Mouse (Mus musculus): ENCODE data around the gene Ascc2. TPM values are rescaled to one million over a fixed set of nuclear protein-coding genes. Genes with fewer than 3 reads are reported as not detected.
A peak's percentile ranks its signal among the peaks of the same experiment; 100 is the strongest.

Gene Ascc2
- polyA plus RNA-seq, 1 experiment from 2014 or later, result 17.1 TPM

- ATAC-seq, result 0 out of 2 replicates have a peak, but pooled peaks have one; percentile 44
- H3K27ac ChIP-seq (ENCODE audit: low read depth, low read length), result no peak overlapping the region
- 56% methylated on average over 5 of the region's 5 CpGs for WGBS
- H3K27me3 ChIP-seq (replicated peaks; ENCODE audit: control insufficient read depth, insufficient read depth, low read length), result no peaks in the 10 kb centered on the region
- H3K4me1 ChIP-seq (ENCODE audit: control insufficient read depth, insufficient read depth, low read length), result no peaks in the 10 kb centered on the region
- no peak for DNase-seq (ENCODE audit: low spot score)
- no peak overlapping the region for H3K4me3 ChIP-seq (ENCODE audit: low read depth, low read length)
- H3K9ac ChIP-seq (ENCODE audit: low read length), result no peak overlapping the region
- H3K36me3 ChIP-seq (ENCODE audit: control insufficient read depth, insufficient read depth, low read length), result no peaks in the 10 kb centered on the region
- no peak overlapping the region for H3K4me2 ChIP-seq (ENCODE audit: low read length)
- H3K9me3 ChIP-seq (replicated peaks; ENCODE audit: control insufficient read depth, low read length), result no peaks in the 10 kb centered on the region
Measured at GRCm38 (mm10) chr11:4622997-4623396, 14.6 kb upstream of the Ascc2 start.

- Histone ChIP-seq H3K4me2 (ENCODE audit: low read length) (no peak overlapping the region), H3K4me1 (ENCODE audit: control insufficient read depth, insufficient read depth, low read length) (no peaks in the 10 kb centered on the region), H3K27ac (ENCODE audit: low read depth, low read length) (no peak overlapping the region), H3K9me3 (replicated peaks; ENCODE audit: control insufficient read depth, low read length) (no peaks in the 10 kb centered on the region), H3K27me3 (replicated peaks; ENCODE audit: control insufficient read depth, insufficient read depth, low read length) (no peaks in the 10 kb centered on the region), H3K9ac (ENCODE audit: low read length) (no peak overlapping the region), H3K4me3 (ENCODE audit: low read depth, low read length) (no peak overlapping the region), H3K36me3 (ENCODE audit: control insufficient read depth, insufficient read depth, low read length) (no peaks in the 10 kb centered on the region)
- 72% methylated on average over 7 of the region's 7 CpGs for WGBS
- ATAC-seq (no peak), DNase-seq (ENCODE audit: low spot score) (no peak)
Measured at GRCm38 (mm10) chr11:4625931-4626330, 11.6 kb upstream of the Ascc2 start.

- H3K27ac ChIP-seq (ENCODE audit: low read depth, low read length), result no peak overlapping the region
- no peaks in the 10 kb centered on the region for H3K4me1 ChIP-seq (ENCODE audit: control insufficient read depth, insufficient read depth, low read length)
- DNase-seq (ENCODE audit: low spot score) (no peak), ATAC-seq (no peak)
- H3K4me2 ChIP-seq (ENCODE audit: low read length), result no peak overlapping the region
- 52% methylated on average over 7 of the region's 7 CpGs for WGBS
- no peaks in the 10 kb centered on the region for H3K9me3 ChIP-seq (replicated peaks; ENCODE audit: control insufficient read depth, low read length)
- H3K36me3 ChIP-seq (ENCODE audit: control insufficient read depth, insufficient read depth, low read length), result no peaks in the 10 kb centered on the region
- H3K9ac ChIP-seq (ENCODE audit: low read length), result no peak overlapping the region
- no peak overlapping the region for H3K4me3 ChIP-seq (ENCODE audit: low read depth, low read length)
- H3K27me3 ChIP-seq (replicated peaks; ENCODE audit: control insufficient read depth, insufficient read depth, low read length), result no peaks in the 10 kb centered on the region
Measured at GRCm38 (mm10) chr11:4627636-4628035, 9.9 kb upstream of the Ascc2 start.

- 44% methylated on average over 8 of the region's 8 CpGs for WGBS
- H3K36me3 ChIP-seq (ENCODE audit: control insufficient read depth, insufficient read depth, low read length), result no peaks in the 10 kb centered on the region
- no peak overlapping the region for H3K4me3 ChIP-seq (ENCODE audit: low read depth, low read length)
- no peak overlapping the region for H3K9ac ChIP-seq (ENCODE audit: low read length)
- H3K9me3 ChIP-seq (replicated peaks; ENCODE audit: control insufficient read depth, low read length), result no peaks in the 10 kb centered on the region
- H3K27me3 ChIP-seq (replicated peaks; ENCODE audit: control insufficient read depth, insufficient read depth, low read length), result no peaks in the 10 kb centered on the region
- no peak for DNase-seq (ENCODE audit: low spot score)
- ATAC-seq, result no peak
- H3K4me1 ChIP-seq (ENCODE audit: control insufficient read depth, insufficient read depth, low read length), result no peaks in the 10 kb centered on the region
- H3K4me2 ChIP-seq (ENCODE audit: low read length), result no peak overlapping the region
- H3K27ac ChIP-seq (ENCODE audit: low read depth, low read length), result no peak overlapping the region
Measured at GRCm38 (mm10) chr11:4629861-4630280, 7.7 kb upstream of the Ascc2 start.

GRCm38 (mm10) chr11:4633420-4633819 lies 4.1 kb upstream of the Ascc2 start:
- H3K4me1 ChIP-seq (ENCODE audit: control insufficient read depth, insufficient read depth, low read length), result peaks cover 6% of the 10 kb centered on the region; the same call in 1 of the 2 replicates
- DNase-seq (ENCODE audit: low spot score) (no peak), ATAC-seq (no peak)
- 35% methylated on average over 2 of the region's 2 CpGs for WGBS
- no peaks in the 10 kb centered on the region for H3K36me3 ChIP-seq (ENCODE audit: control insufficient read depth, insufficient read depth, low read length)
- no peaks in the 10 kb centered on the region for H3K9me3 ChIP-seq (replicated peaks; ENCODE audit: control insufficient read depth, low read length)
- no peak overlapping the region for H3K4me2 ChIP-seq (ENCODE audit: low read length)
- H3K9ac ChIP-seq (ENCODE audit: low read length), result no peak overlapping the region
- no peaks in the 10 kb centered on the region for H3K27me3 ChIP-seq (replicated peaks; ENCODE audit: control insufficient read depth, insufficient read depth, low read length)
- no peak overlapping the region for H3K27ac ChIP-seq (ENCODE audit: low read depth, low read length)
- no peak overlapping the region for H3K4me3 ChIP-seq (ENCODE audit: low read depth, low read length)

- no peak overlapping the region for H3K4me3 ChIP-seq (ENCODE audit: low read depth, low read length)
- no peak overlapping the region for H3K9ac ChIP-seq (ENCODE audit: low read length)
- H3K36me3 ChIP-seq (ENCODE audit: control insufficient read depth, insufficient read depth, low read length), result no peaks in the 10 kb centered on the region
- ATAC-seq (no peak), DNase-seq (ENCODE audit: low spot score) (no peak)
- H3K27ac ChIP-seq (ENCODE audit: low read depth, low read length), result no peak overlapping the region
- H3K27me3 ChIP-seq (replicated peaks; ENCODE audit: control insufficient read depth, insufficient read depth, low read length), result no peaks in the 10 kb centered on the region
- H3K4me2 ChIP-seq (ENCODE audit: low read length), result no peak overlapping the region
- WGBS, result 77% methylated on average over 5 of the region's 5 CpGs
- no peaks in the 10 kb centered on the region for H3K9me3 ChIP-seq (replicated peaks; ENCODE audit: control insufficient read depth, low read length)
- peaks cover 12% of the 10 kb centered on the region; the same call in 1 of the 2 replicates for H3K4me1 ChIP-seq (ENCODE audit: control insufficient read depth, insufficient read depth, low read length)
Measured at GRCm38 (mm10) chr11:4634395-4634794, 3.2 kb upstream of the Ascc2 start.

GRCm38 (mm10) chr11:4636782-4637342 lies 685 bp upstream of the Ascc2 start:
- DNase-seq (ENCODE audit: low spot score) (no peak), ATAC-seq (no peak)
- Histone ChIP-seq H3K9me3 (replicated peaks; ENCODE audit: control insufficient read depth, low read length) (no peaks in the 10 kb centered on the region), H3K4me3 (ENCODE audit: low read depth, low read length) (peak overlapping the region; percentile 81; the same call in 1 of the 2 replicates), H3K27me3 (replicated peaks; ENCODE audit: control insufficient read depth, insufficient read depth, low read length) (no peaks in the 10 kb centered on the region), H3K9ac (ENCODE audit: low read length) (no peak overlapping the region), H3K27ac (ENCODE audit: low read depth, low read length) (no peak overlapping the region), H3K4me1 (ENCODE audit: control insufficient read depth, insufficient read depth, low read length) (peaks cover 12% of the 10 kb centered on the region; the same call in 1 of the 2 replicates), H3K36me3 (ENCODE audit: control insufficient read depth, insufficient read depth, low read length) (peaks cover 6% of the 10 kb centered on the region; the same call in 1 of the 2 replicates), H3K4me2 (ENCODE audit: low read length) (peak overlapping the region; percentile 63)
- WGBS, result 58% methylated on average over 5 of the region's 5 CpGs

- Histone ChIP-seq H3K9ac (ENCODE audit: low read length) (peak overlapping the region; percentile 75), H3K36me3 (ENCODE audit: control insufficient read depth, insufficient read depth, low read length) (peaks cover 13% of the 10 kb centered on the region; the same call in 1 of the 2 replicates), H3K4me2 (ENCODE audit: low read length) (peak overlapping the region; percentile 63), H3K4me1 (ENCODE audit: control insufficient read depth, insufficient read depth, low read length) (peaks cover 12% of the 10 kb centered on the region; the same call in 1 of the 2 replicates), H3K27me3 (replicated peaks; ENCODE audit: control insufficient read depth, insufficient read depth, low read length) (no peaks in the 10 kb centered on the region), H3K4me3 (ENCODE audit: low read depth, low read length) (peak overlapping the region; percentile 81), H3K9me3 (replicated peaks; ENCODE audit: control insufficient read depth, low read length) (no peaks in the 10 kb centered on the region), H3K27ac (ENCODE audit: low read depth, low read length) (no peak overlapping the region)
- WGBS, result 29% methylated on average over 7 of the region's 7 CpGs
- DNase-seq (ENCODE audit: low spot score), result no peak
- ATAC-seq, result peak; percentile 37; the same call in 1 of the 2 replicates
Measured at GRCm38 (mm10) chr11:4638261-4638660, 714 bp downstream of the Ascc2 start.

- ATAC-seq (no peak), DNase-seq (ENCODE audit: low spot score) (no peak)
- Histone ChIP-seq H3K4me2 (ENCODE audit: low read length) (no peak overlapping the region), H3K4me3 (ENCODE audit: low read depth, low read length) (no peak overlapping the region), H3K4me1 (ENCODE audit: control insufficient read depth, insufficient read depth, low read length) (peaks cover 12% of the 10 kb centered on the region; the same call in 1 of the 2 replicates), H3K9ac (ENCODE audit: low read length) (no peak overlapping the region), H3K27me3 (replicated peaks; ENCODE audit: control insufficient read depth, insufficient read depth, low read length) (no peaks in the 10 kb centered on the region), H3K9me3 (replicated peaks; ENCODE audit: control insufficient read depth, low read length) (no peaks in the 10 kb centered on the region), H3K36me3 (ENCODE audit: control insufficient read depth, insufficient read depth, low read length) (peaks cover 14% of the 10 kb centered on the region; the same call in 1 of the 2 replicates), H3K27ac (ENCODE audit: low read depth, low read length) (no peak overlapping the region)
Measured at GRCm38 (mm10) chr11:4641185-4641584, 3.6 kb downstream of the Ascc2 start.

All from forebrain, embryonic 14.5 days (tissue).